Mouse (Mus musculus): ENCODE measurements around the gene Olfr1564.
"Not testable (repeated sequence)": the region's sequence is repeated elsewhere in the genome, so short reads cannot be mapped to it uniquely, and the experiment has no call there.

Gene Olfr1564

DNA sequence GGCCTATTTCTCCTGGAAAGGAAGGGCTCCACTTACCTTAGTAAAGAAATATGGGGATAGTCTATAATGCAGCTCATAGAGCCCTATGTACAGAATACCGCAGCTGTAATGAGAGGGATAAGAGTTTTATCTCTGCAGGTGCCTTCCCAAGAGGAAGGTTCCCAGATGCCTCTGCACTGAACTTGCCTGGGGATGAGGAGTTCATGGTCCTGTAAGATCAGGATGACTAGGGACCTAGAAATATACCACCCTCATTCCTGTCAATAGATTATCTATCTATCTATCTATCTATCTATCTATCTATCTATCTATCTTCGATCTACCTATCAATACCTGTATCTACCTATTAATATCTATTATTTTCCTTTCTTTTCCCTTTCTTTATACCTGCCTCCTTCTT lies at the start of gene Olfr1564:
Olfr1564 (minus strand) TSS at position 101 of the 400 bp plus-strand sequence.
- DNase-seq (ENCODE audit: extremely low read depth, low read depth, low spot score) = no peak

DNA sequence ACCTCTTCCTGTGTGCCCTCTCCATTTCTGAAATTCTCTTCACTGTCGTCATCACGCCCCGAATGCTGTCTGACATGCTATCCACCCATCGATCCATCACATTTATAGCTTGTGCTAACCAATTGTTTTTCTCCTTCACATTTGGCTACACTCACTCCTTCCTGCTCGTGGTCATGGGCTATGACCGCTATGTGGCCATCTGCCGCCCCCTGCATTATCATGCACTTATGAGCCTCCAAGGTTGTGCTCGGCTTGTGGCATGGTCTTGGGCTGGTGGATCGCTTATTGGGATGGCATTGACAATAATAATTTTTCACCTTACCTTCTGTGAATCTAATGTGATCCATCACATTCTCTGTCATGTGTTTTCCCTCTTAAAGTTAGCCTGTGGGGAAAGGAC lies 47.4 kb upstream of the Olfr1564 start:
- no peak for DNase-seq (ENCODE audit: extremely low read depth, low read depth, low spot score)

DNA sequence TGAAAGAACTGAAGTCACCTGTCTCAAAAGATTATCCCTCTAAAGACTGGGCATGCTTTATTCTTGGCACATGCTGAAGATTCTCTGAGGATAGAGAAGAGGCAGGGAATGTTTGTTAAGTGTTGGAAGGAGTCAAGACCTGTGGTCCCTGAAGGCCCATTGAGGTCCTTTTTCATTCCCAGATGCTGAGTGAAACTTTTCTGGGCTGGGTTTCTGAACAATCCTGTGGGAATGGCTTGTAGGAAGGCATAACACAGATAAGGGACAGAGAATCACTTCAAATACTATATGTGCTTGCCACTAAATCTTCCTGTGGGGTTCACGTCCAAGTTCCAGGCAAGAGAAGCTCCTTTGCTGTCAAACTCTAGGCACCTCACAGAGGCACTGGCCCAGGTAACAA lies 42.9 kb upstream of the Olfr1564 start, which contains the start of gene Olfr63:
Olfr63 (plus strand) TSS at position 301 of the 400 bp plus-strand sequence.
- DNase-seq (ENCODE audit: extremely low read depth, low read depth, low spot score) = no peak

DNA sequence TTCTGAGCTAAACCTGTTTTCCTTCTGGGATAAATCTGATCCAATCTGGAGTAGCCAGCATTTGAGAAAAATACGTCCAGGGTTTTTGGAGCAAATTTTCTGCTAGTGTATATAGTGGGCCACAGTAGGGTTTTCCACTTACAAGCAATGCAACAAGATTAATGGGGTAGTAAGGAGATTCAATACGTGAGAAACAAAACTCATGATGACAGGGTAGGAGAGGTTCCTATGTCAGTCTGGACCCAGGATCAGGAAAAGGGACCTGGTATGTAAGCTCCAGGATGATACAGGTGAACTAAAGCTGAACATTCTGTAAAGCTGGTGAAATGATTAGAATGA lies 33.8 kb upstream of the Olfr1564 start:
- not testable (repeated sequence) for DNase-seq (ENCODE audit: extremely low read depth, low read depth, low spot score)

DNA sequence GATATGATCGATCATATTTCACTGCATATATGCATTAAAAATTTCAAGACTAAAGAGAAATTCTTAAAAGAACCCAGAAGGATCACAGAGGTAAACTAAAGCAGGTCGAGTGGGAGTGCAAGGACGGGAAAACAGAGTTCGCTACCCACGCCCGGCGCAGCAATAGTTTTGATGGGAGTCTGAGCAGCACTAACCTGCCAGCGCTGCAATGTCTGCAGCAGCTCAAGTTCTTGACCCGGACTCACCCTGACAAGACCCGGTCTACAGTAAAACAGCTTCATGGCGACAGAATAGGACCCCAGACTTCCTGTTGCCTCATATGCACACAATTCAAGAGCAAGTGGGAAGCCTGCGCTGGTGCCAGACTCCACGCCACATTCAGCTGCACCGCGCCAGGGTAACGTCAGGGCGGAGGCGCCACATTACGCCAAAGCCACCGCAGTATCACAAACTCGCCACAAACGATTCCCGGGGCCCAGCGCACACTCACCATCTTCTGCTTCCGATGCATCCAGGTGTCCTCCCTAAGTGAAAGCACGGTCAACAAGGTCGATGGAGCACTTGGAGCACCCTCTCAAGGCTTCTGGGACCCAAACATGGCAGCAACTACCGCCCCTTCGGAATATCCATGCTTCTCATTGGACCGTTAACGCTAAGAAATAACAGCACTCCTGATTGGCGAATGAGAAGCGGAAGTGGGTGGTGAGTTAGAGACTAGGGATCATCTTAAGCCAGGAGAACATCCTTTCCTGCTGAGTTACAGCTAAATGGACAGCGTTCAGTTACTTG lies 33.2 kb upstream of the Olfr1564 start, which contains the start of gene Zfp955a:
Zfp955a (minus strand) TSS at position 616 of the 789 bp plus-strand sequence.
- DNase-seq (ENCODE audit: extremely low read depth, low read depth, low spot score) = not testable (repeated sequence)

DNA sequence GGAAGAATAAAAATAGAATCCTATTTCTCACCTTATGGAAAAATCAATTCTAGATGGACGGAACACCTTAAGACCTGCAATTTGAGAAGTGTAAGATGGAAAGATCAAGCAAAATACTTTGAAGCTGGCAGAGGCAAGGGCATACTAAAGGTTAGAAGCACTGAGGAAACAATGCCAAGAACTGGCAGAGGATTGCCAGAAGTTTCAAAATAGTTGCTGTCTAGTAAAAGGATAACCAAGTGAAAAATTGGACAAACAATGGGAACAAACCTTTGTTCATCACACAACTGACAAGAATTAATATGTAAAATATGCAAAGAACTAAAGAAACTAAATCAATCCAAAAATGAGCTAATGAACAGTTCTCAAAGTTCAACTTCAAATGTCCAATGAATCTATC lies 15.2 kb upstream of the Olfr1564 start:
- DNase-seq (ENCODE audit: extremely low read depth, low read depth, low spot score) = not testable (repeated sequence)

DNA sequence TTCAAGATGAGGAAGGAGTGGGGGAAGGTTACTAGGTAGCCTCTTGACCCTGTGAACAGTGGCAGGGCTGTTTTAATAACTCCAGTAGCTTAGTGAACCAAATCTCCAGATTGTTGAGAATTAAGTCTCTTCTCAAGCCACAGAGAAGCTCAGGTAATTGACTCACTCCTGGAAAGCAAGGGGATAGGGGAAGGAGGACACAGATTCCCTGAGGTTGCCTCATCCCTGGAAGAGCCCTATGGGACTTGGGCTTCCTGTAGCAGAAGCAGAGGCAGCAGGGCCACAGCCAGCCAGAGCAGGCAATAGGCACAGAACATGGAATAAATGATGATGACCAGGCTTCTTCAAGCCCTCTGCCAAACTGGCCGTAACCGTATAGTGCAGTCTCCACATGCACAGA lies 30.5 kb downstream of the Olfr1564 start, which contains the start of gene Olfr239:
Olfr239 (plus strand) TSS at position 301 of the 400 bp plus-strand sequence.
- DNase-seq (ENCODE audit: extremely low read depth, low read depth, low spot score) = not testable (repeated sequence)

DNA sequence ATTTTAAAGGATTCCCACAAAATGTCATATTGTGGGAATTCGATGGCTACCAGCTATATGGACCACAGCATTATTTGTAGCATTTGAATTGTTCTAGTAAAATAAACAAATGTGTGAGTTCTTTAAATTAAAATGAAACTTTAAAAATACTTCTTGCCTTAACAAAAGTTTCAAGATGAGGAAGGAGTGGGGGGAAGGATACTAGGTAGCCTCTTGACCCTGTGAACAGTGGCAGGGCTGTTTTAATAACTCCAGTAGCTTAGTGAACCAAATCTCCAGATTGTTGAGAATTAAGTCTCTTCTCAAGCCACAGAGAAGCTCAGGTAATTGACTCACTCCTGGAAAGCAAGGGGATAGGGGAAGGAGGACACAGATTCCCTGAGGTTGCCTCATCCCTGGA lies 53.3 kb downstream of the Olfr1564 start, which contains the start of gene Olfr55:
Olfr55 (plus strand) TSS at position 301 of the 400 bp plus-strand sequence.
- DNase-seq (ENCODE audit: extremely low read depth, low read depth, low spot score) = not testable (repeated sequence)
